Mouse (Mus musculus) stomach, postnatal 0 days (tissue): ENCODE data around the gene Hk3.
A peak's percentile ranks its signal among the peaks of the same experiment; 100 is the strongest.

ENCODE experiments used
- CTCF ChIP-seq: IDR thresholded peaks from 2 replicates; pipeline ENCODE4 v1.5.1; 2016; ENCODE audit warnings: antibody characterized with exemption, low read depth, mild to moderate bottlenecking, moderate library complexity
- EP300 ChIP-seq: optimal IDR thresholded peaks from 2 replicates; pipeline ENCODE3; 2016; ENCODE audit warnings: antibody characterized with exemption

GRCm38 (mm10) chr13:55011981-55012478 lies 9.2 kb downstream of the Hk3 start:
- TF ChIP-seq EP300 (no peak), CTCF (peak; percentile 56)
